Mouse (Mus musculus): Measurements from ENCODE around the gene Bglap2.
"Not testable (repeated sequence)": the region's sequence is repeated elsewhere in the genome, so short reads cannot be mapped to it uniquely, and the experiment has no call there.

- not testable (repeated sequence) for TF ChIP-seq POLR2A (IDR thresholded peaks at IDR 0.05; ENCODE audit: low read depth, low read length); ZC3H11A (IDR thresholded peaks at IDR 0.05; ENCODE audit: low read depth, low read length); SMC3 (IDR thresholded peaks at IDR 0.05; ENCODE audit: low read depth, low read length); EP300 (IDR thresholded peaks at IDR 0.05; ENCODE audit: low read length); KAT2A (IDR thresholded peaks at IDR 0.05; ENCODE audit: insufficient replicate concordance, low read length); JUND (conservative IDR thresholded peaks at IDR 0.05; ENCODE audit: low read depth, low read length); CTCF (conservative IDR thresholded peaks at IDR 0.05 in 1 of 2, IDR thresholded peaks at IDR 0.05 in 1 of 2; ENCODE audit: low read depth in 2 of 2, low read length in 2 of 2)
These were observed 5.9 kb downstream of the Bglap2 start, which contains the start of gene Bglap3 for GRCm38 (mm10) chr3:88372643-88373042.
